Mouse (Mus musculus): Measurements from ENCODE around the gene Slc2a12. TPM values are rescaled to one million over a fixed set of nuclear protein-coding genes. Genes with fewer than 3 reads are reported as not detected.
A peak's percentile ranks its signal among the peaks of the same experiment; 100 is the strongest.

Gene Slc2a12
- polyA plus RNA-seq, 1 experiment, result 5.6 TPM

DNA sequence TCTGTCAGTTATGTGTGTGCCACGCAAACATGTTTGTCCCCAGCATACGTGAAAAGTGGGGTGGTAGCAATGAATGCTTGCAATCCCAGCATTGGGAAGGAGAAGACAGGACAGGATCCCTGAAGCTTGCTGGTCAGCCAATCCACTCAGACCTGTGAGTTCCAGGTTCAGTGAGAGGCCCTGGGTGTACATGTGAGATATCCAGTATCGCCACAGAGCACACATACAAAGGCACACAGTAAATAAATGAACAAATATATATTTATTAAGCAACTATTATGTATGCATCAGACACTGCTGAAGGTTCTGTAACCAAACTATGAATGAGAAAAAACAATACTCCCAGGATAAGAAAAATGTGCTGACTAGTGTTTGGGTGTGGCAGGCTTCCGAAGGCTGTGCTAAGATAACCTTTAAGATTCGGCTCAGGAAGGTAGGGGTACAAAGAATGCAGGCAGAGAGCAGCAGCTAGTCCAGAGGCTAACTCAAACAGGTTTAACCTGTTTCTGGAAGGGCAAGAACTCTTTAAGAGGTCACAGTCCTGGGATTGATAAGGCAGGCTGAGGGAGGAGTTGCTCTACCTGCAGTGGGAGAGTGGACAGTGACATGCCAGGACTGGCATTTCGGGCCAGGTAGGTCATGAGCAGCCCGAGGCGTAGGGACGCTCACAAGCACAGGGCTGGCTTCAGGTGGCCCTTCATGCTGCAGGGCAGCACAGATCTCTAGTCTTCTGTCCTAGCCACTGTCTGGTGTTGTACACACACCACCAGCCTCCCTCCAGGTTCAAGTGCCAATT is 53.5 kb downstream of the Slc2a12 start:
- TF ChIP-seq CTCF (conservative IDR thresholded peaks at IDR 0.05; ENCODE audit: insufficient read depth, insufficient read length, low read depth, low read length) (no peak), POLR2A (IDR thresholded peaks at IDR 0.05; ENCODE audit: low read depth, low read length) (no peak)
- DNase-seq, result peak; percentile 38
- 71% methylated on average over 9 of the region's 9 CpGs for WGBS
- peaks cover 21% of the 10 kb centered on the region for H3K4me1 ChIP-seq (ENCODE audit: control insufficient read depth, insufficient read depth, low read length)
- H3K27ac ChIP-seq (ENCODE audit: insufficient read depth, low read depth, low read length), result no peak overlapping the region
- H3K27me3 ChIP-seq (replicated peaks; ENCODE audit: control insufficient read depth, insufficient read depth, low read length), result no peaks in the 10 kb centered on the region
- no peaks in the 10 kb centered on the region; the same call in 1 of the 2 replicates for H3K36me3 ChIP-seq (ENCODE audit: control insufficient read depth, insufficient read depth, low read length)
- H3K4me3 ChIP-seq (ENCODE audit: insufficient read depth, low read depth, low read length), result no peak overlapping the region

DNA sequence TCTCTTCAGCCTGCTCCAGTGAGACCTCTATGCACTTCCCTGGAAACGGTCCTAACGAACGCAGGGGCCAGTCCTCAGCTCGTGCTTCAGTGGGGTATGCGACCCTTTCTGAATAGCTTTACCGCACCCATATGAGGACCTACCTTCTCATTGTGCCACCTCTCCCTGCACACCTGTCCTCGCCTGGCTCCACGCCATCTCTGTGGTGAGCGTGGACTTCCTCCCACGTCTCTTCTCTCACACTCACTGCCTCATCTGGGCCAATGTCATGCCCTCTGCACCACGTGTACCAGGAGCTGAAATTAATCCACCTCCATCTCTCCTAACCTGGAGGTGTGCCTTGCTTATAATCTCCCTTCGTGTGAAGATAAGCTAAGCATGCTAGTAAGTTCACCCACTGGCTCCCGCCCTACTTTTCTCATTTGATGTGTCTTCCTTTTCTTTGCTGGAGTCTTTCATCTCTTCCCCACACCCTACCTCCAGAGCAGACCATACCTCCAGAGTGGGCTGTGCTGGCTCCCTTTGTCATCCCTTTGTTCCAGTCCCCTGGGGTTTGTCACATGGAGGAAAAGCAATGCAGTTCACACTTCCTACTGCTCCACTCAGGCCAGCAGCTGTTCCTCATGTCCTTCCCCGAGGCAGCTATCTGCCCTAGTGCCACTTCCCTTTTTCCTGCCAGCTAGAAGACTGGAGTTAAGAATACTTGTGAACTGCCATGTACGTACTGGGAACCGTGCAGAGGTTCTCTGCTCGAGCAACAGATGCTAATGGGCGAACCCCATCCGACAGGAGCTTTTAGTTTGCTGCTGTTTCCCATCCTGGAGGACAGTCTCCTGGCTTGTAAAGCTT is 54.9 kb downstream of the Slc2a12 start:
- TF ChIP-seq POLR2A (IDR thresholded peaks at IDR 0.05; ENCODE audit: low read depth, low read length) (no peak), CTCF (conservative IDR thresholded peaks at IDR 0.05; ENCODE audit: insufficient read depth, insufficient read length, low read depth, low read length) (no peak)
- peaks cover 21% of the 10 kb centered on the region for H3K4me1 ChIP-seq (ENCODE audit: control insufficient read depth, insufficient read depth, low read length)
- 72% methylated on average over 19 of the region's 19 CpGs for WGBS
- H3K36me3 ChIP-seq (ENCODE audit: control insufficient read depth, insufficient read depth, low read length), result no peaks in the 10 kb centered on the region; the same call in 1 of the 2 replicates
- no peak for DNase-seq
- H3K27ac ChIP-seq (ENCODE audit: insufficient read depth, low read depth, low read length), result no peak overlapping the region
- no peak overlapping the region for H3K4me3 ChIP-seq (ENCODE audit: insufficient read depth, low read depth, low read length)
- no peaks in the 10 kb centered on the region for H3K27me3 ChIP-seq (replicated peaks; ENCODE audit: control insufficient read depth, insufficient read depth, low read length)

DNA sequence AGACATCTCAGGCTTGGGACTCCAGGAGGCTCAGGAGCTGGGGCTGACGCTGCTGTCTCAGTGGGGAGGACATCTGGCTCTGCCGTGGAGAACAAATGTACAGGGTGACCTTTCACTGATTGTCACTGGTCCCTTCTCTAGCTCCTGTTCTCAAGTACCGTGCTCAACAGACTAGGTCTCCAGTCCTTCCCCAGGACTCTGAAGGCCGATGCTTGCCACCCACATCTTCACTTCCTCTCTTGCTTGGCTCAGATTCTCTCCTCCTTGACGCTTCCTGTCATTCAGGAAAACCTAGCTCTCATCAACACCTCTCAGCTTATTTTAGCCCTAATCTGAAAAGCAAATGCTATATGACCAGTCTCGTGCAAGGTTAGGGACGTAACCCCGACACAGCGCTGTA is 56.0 kb downstream of the Slc2a12 start:
- H3K4me3 ChIP-seq (ENCODE audit: insufficient read depth, low read depth, low read length), result no peak overlapping the region
- DNase-seq, result no peak
- 60% methylated on average over 9 of the region's 9 CpGs for WGBS
- H3K27ac ChIP-seq (ENCODE audit: insufficient read depth, low read depth, low read length), result no peak overlapping the region; the same call in 1 of the 2 replicates
- TF ChIP-seq CTCF (conservative IDR thresholded peaks at IDR 0.05; ENCODE audit: insufficient read depth, insufficient read length, low read depth, low read length), result no peak
- no peak for TF ChIP-seq POLR2A (IDR thresholded peaks at IDR 0.05; ENCODE audit: low read depth, low read length)
- peaks cover 23% of the 10 kb centered on the region for H3K4me1 ChIP-seq (ENCODE audit: control insufficient read depth, insufficient read depth, low read length)
- no peaks in the 10 kb centered on the region; the same call in 1 of the 2 replicates for H3K36me3 ChIP-seq (ENCODE audit: control insufficient read depth, insufficient read depth, low read length)
- no peaks in the 10 kb centered on the region for H3K27me3 ChIP-seq (replicated peaks; ENCODE audit: control insufficient read depth, insufficient read depth, low read length)

DNA sequence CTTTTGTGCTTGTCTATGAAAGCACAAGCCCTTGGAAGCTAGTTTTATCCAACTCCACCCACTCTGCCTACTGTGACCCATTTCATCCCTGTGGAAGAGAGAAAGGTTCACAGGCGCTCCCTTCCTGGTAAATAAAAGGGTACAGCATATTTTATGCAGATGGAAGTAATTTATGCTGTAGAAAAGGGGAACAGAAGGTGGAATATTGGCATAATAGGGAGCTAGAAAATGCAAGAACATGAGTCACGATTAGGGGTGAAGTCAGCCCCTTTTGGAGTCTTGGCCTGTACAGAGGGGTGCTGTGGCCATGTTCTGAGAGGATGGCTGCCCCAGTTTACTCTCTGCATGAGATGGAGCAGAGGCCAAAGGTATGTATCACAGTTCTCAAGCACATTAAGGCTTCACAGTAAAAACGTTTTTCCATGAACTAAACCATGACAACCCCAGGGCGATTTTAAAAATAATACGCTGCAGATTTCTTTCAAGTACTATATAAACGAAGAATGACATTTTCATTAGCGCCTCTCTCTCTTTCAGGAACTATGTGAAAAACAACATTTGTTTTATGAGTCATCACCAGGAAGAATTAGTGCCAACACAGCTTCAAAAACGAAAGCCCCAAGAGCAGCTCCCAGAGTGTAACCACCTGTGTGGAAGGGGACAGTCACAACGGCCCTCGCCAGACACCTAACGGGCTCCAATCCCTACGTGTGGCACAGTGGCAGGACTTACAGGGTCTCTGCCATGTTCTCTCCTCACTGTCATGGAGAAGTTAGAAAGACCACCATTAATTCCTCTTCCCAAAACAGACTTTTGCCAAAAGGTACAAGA is 56.9 kb downstream of the Slc2a12 start:
- Histone ChIP-seq H3K27ac (ENCODE audit: insufficient read depth, low read depth, low read length) (no peak overlapping the region), H3K36me3 (ENCODE audit: control insufficient read depth, insufficient read depth, low read length) (no peaks in the 10 kb centered on the region; the same call in 1 of the 2 replicates), H3K27me3 (replicated peaks; ENCODE audit: control insufficient read depth, insufficient read depth, low read length) (no peaks in the 10 kb centered on the region), H3K4me3 (ENCODE audit: insufficient read depth, low read depth, low read length) (no peak overlapping the region), H3K4me1 (ENCODE audit: control insufficient read depth, insufficient read depth, low read length) (peaks cover 25% of the 10 kb centered on the region)
- TF ChIP-seq CTCF (conservative IDR thresholded peaks at IDR 0.05; ENCODE audit: insufficient read depth, insufficient read length, low read depth, low read length) (no peak), POLR2A (IDR thresholded peaks at IDR 0.05; ENCODE audit: low read depth, low read length) (no peak)
- WGBS, result 62% methylated on average over 12 of the region's 12 CpGs
- DNase-seq, result no peak

DNA sequence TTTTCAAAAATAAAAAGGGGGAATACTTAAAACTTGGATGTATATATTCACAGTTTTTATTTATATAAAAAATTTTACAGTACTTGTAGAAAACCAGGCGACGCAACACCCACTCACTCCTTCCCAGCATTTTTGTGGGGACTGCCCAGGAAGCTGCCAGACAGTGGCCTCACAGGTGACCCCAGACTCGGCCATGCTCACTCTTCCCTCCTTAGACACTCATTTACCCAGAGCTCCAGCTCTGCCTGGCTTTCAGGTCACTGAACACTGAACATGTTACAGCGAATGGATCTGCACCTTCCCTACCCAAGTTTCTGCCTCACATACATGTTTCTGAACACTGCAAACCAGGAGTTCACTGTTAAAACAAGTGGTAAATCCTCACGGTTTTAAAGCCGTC is 59.0 kb downstream of the Slc2a12 start:
- TF ChIP-seq POLR2A (IDR thresholded peaks at IDR 0.05; ENCODE audit: low read depth, low read length) (no peak), CTCF (conservative IDR thresholded peaks at IDR 0.05; ENCODE audit: insufficient read depth, insufficient read length, low read depth, low read length) (no peak)
- Histone ChIP-seq H3K36me3 (ENCODE audit: control insufficient read depth, insufficient read depth, low read length) (no peaks in the 10 kb centered on the region; the same call in 1 of the 2 replicates), H3K4me1 (ENCODE audit: control insufficient read depth, insufficient read depth, low read length) (peaks cover 25% of the 10 kb centered on the region), H3K4me3 (ENCODE audit: insufficient read depth, low read depth, low read length) (no peak overlapping the region), H3K27ac (ENCODE audit: insufficient read depth, low read depth, low read length) (no peak overlapping the region), H3K27me3 (replicated peaks; ENCODE audit: control insufficient read depth, insufficient read depth, low read length) (no peaks in the 10 kb centered on the region)
- peak; percentile 48 for DNase-seq
- WGBS, result 64% methylated on average over 6 of the region's 6 CpGs

DNA sequence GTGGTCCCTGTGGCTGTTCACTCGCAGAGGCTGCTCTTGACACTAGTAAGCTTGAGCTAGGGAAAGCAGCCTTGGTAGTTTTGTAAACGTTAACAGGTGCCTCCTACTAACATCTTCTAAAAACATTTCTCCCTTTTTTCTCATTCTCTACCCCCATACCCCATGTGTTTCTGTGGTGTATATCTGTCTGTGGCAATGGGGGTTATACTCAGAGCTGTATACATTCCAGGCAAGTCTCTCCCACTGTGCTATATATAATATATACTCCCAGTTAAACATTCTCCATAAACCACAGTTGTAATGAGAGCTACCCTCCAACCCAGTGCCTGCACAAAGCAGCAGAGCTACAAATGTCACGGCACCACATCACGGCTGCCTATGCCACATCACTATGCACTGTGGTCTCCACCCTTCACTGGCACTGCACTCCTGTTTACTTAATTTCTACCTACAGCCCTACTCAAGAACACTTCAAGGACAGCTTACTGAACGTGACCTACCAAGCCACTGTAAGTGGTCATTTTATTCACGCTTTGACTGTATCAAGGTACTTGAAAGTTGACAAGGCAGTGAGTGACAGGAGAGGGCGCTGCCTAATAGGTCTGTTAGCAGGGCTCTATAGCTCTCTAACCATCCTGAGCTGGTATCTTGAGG is 63.5 kb downstream of the Slc2a12 start:
- peaks cover 2% of the 10 kb centered on the region; the same call in 1 of the 2 replicates for H3K36me3 ChIP-seq (ENCODE audit: control insufficient read depth, insufficient read depth, low read length)
- 0 out of 2 replicates have a peak, but pooled peaks cover 4% of the 10 kb centered on the region for H3K4me1 ChIP-seq (ENCODE audit: control insufficient read depth, insufficient read depth, low read length)
- WGBS, result 65% methylated on average over 7 of the region's 7 CpGs
- peak; percentile 25 for DNase-seq
- TF ChIP-seq POLR2A (IDR thresholded peaks at IDR 0.05; ENCODE audit: low read depth, low read length), result no peak
- no peak overlapping the region for H3K4me3 ChIP-seq (ENCODE audit: insufficient read depth, low read depth, low read length)
- H3K27ac ChIP-seq (ENCODE audit: insufficient read depth, low read depth, low read length), result peak overlapping the region; percentile 52; the same call in 1 of the 2 replicates
- H3K27me3 ChIP-seq (replicated peaks; ENCODE audit: control insufficient read depth, insufficient read depth, low read length), result no peaks in the 10 kb centered on the region

All from kidney, adult 2 months (tissue).